Mouse (Mus musculus): ENCODE data around the gene Dnase1l1. TPM values are rescaled to one million over a fixed set of nuclear protein-coding genes. Genes with fewer than 3 reads are reported as not detected.
A peak's percentile ranks its signal among the peaks of the same experiment; 100 is the strongest.

The Dnase1l1 gene
- polyA plus RNA-seq (2014; fragmentation: Nextera tagmentation; extraction: Ambion mirVana): 5.4 and 5.8 TPM in 2 replicates

GRCm38 (mm10) chrX:74281732-74282394 lies at the start of gene Dnase1l1, which contains the start of gene Taz:
Dnase1l1 (minus strand) TSS chrX:74282337.
Taz (plus strand) TSS chrX:74281912.
- 11% methylated on average over 16 of the region's 16 CpGs for WGBS
- Histone ChIP-seq H3K4me2 (ENCODE audit: low read depth, severe bottlenecking) (peak within 1 kb of the TSS; percentile 63), H3K36me3 (ENCODE audit: control insufficient read depth, insufficient read depth, low read length) (no peaks in the 10 kb centered on the region), H3K27ac (replicated peaks; ENCODE audit: low read depth, low read length) (peak within 1 kb of the TSS; percentile 52), H3K4me3 (ENCODE audit: low read depth, low read length) (peak within 1 kb of the TSS; percentile 60), H3K4me1 (ENCODE audit: control insufficient read depth, insufficient read depth, low read length) (no peaks in the 10 kb centered on the region), H3K27me3 (ENCODE audit: control insufficient read depth, insufficient read depth, low read length) (no peaks in the 10 kb centered on the region), H3K9ac (ENCODE audit: low read length) (peak within 1 kb of the TSS; percentile 70), H3K9me3 (ENCODE audit: control insufficient read depth, low read length) (no peaks in the 10 kb centered on the region)
- DNase-seq (ENCODE audit: low spot score) (peak; percentile 69), ATAC-seq (ENCODE audit: insufficient number of reproducible peaks, low FRiP score, low TSS enrichment, low read depth) (peak; percentile 85)

- H3K27me3 ChIP-seq (ENCODE audit: control insufficient read depth, insufficient read depth, low read length): no peaks in the 10 kb centered on the region
- no peaks in the 10 kb centered on the region for H3K9me3 ChIP-seq (ENCODE audit: control insufficient read depth, low read length)
- H3K4me2 ChIP-seq (ENCODE audit: low read depth, severe bottlenecking): peak overlapping the region; percentile 58; the same call in 1 of the 2 replicates
- H3K36me3 ChIP-seq (ENCODE audit: control insufficient read depth, insufficient read depth, low read length): no peaks in the 10 kb centered on the region; the same call in 1 of the 2 replicates
- no peaks in the 10 kb centered on the region for H3K4me1 ChIP-seq (ENCODE audit: control insufficient read depth, insufficient read depth, low read length)
- H3K9ac ChIP-seq (ENCODE audit: low read length): no peak overlapping the region
- H3K27ac ChIP-seq (replicated peaks; ENCODE audit: low read depth, low read length): no peak overlapping the region
- WGBS: 49% methylated on average over 2 of the region's 2 CpGs
- ATAC-seq (ENCODE audit: insufficient number of reproducible peaks, low FRiP score, low TSS enrichment, low read depth) (no peak), DNase-seq (ENCODE audit: low spot score) (no peak)
- H3K4me3 ChIP-seq (ENCODE audit: low read depth, low read length): peak overlapping the region; percentile 45
Observed at GRCm38 (mm10) chrX:74330166-74330930, 48.2 kb upstream of the Dnase1l1 start.

GRCm38 (mm10) chrX:74329215-74329671 lies 47.1 kb upstream of the Dnase1l1 start:
- WGBS: 22% methylated on average over 10 of the region's 10 CpGs
- peak overlapping the region; percentile 63 for H3K9ac ChIP-seq (ENCODE audit: low read length)
- peak; percentile 57 for ATAC-seq (ENCODE audit: insufficient number of reproducible peaks, low FRiP score, low TSS enrichment, low read depth)
- no peaks in the 10 kb centered on the region for H3K27me3 ChIP-seq (ENCODE audit: control insufficient read depth, insufficient read depth, low read length)
- no peaks in the 10 kb centered on the region; the same call in 1 of the 2 replicates for H3K36me3 ChIP-seq (ENCODE audit: control insufficient read depth, insufficient read depth, low read length)
- H3K27ac ChIP-seq (replicated peaks; ENCODE audit: low read depth, low read length): no peak overlapping the region
- H3K4me2 ChIP-seq (ENCODE audit: low read depth, severe bottlenecking): peak overlapping the region; percentile 58
- no peak for DNase-seq (ENCODE audit: low spot score)
- H3K9me3 ChIP-seq (ENCODE audit: control insufficient read depth, low read length): no peaks in the 10 kb centered on the region
- peak overlapping the region; percentile 45 for H3K4me3 ChIP-seq (ENCODE audit: low read depth, low read length)
- H3K4me1 ChIP-seq (ENCODE audit: control insufficient read depth, insufficient read depth, low read length): no peaks in the 10 kb centered on the region

GRCm38 (mm10) chrX:74328725-74329161 lies 46.6 kb upstream of the Dnase1l1 start, which contains the start of gene Plxna3:
Plxna3 (plus strand) TSS chrX:74329066.
- Histone ChIP-seq H3K4me1 (ENCODE audit: control insufficient read depth, insufficient read depth, low read length) (no peaks in the 10 kb centered on the region), H3K4me2 (ENCODE audit: low read depth, severe bottlenecking) (peak within 1 kb of the TSS; percentile 58), H3K9ac (ENCODE audit: low read length) (peak within 1 kb of the TSS; percentile 63), H3K9me3 (ENCODE audit: control insufficient read depth, low read length) (no peaks in the 10 kb centered on the region), H3K36me3 (ENCODE audit: control insufficient read depth, insufficient read depth, low read length) (no peaks in the 10 kb centered on the region; the same call in 1 of the 2 replicates), H3K27me3 (ENCODE audit: control insufficient read depth, insufficient read depth, low read length) (no peaks in the 10 kb centered on the region), H3K27ac (replicated peaks; ENCODE audit: low read depth, low read length) (peak within 1 kb of the TSS; percentile 52; the same call in 1 of the 2 replicates), H3K4me3 (ENCODE audit: low read depth, low read length) (peak within 1 kb of the TSS; percentile 45)
- WGBS: 14% methylated on average over 18 of the region's 30 CpGs
- ATAC-seq (ENCODE audit: insufficient number of reproducible peaks, low FRiP score, low TSS enrichment, low read depth) (peak; percentile 91), DNase-seq (ENCODE audit: low spot score) (peak; percentile 80)

GRCm38 (mm10) chrX:74312540-74313464 lies 30.7 kb upstream of the Dnase1l1 start, which contains the start of gene Fam50a:
Fam50a (plus strand) TSS chrX:74313033.
- Histone ChIP-seq H3K9ac (ENCODE audit: low read length) (peak within 1 kb of the TSS; percentile 65), H3K4me2 (ENCODE audit: low read depth, severe bottlenecking) (peak within 1 kb of the TSS; percentile 67), H3K4me3 (ENCODE audit: low read depth, low read length) (peak within 1 kb of the TSS; percentile 49), H3K27me3 (ENCODE audit: control insufficient read depth, insufficient read depth, low read length) (no peaks in the 10 kb centered on the region), H3K4me1 (ENCODE audit: control insufficient read depth, insufficient read depth, low read length) (no peaks in the 10 kb centered on the region), H3K36me3 (ENCODE audit: control insufficient read depth, insufficient read depth, low read length) (0 out of 2 replicates have a peak, but pooled peaks cover 3% of the 10 kb centered on the region), H3K27ac (replicated peaks; ENCODE audit: low read depth, low read length) (no peak within 1 kb of the TSS), H3K9me3 (ENCODE audit: control insufficient read depth, low read length) (no peaks in the 10 kb centered on the region)
- DNase-seq (ENCODE audit: low spot score): peak; percentile 84
- ATAC-seq (ENCODE audit: insufficient number of reproducible peaks, low FRiP score, low TSS enrichment, low read depth): peak; percentile 95
- 30% methylated on average over 51 of the region's 59 CpGs for WGBS

GRCm38 (mm10) chrX:74304867-74305700 lies 22.9 kb upstream of the Dnase1l1 start, which contains the start of gene Gdi1:
Gdi1 (plus strand) TSS chrX:74304998.
- Histone ChIP-seq H3K9ac (ENCODE audit: low read length) (peak within 1 kb of the TSS; percentile 63), H3K27me3 (ENCODE audit: control insufficient read depth, insufficient read depth, low read length) (no peaks in the 10 kb centered on the region), H3K9me3 (ENCODE audit: control insufficient read depth, low read length) (no peaks in the 10 kb centered on the region), H3K4me3 (ENCODE audit: low read depth, low read length) (peak within 1 kb of the TSS; percentile 54), H3K4me2 (ENCODE audit: low read depth, severe bottlenecking) (peak within 1 kb of the TSS; percentile 74), H3K27ac (replicated peaks; ENCODE audit: low read depth, low read length) (peak within 1 kb of the TSS; percentile 68; the same call in 1 of the 2 replicates), H3K4me1 (ENCODE audit: control insufficient read depth, insufficient read depth, low read length) (no peaks in the 10 kb centered on the region), H3K36me3 (ENCODE audit: control insufficient read depth, insufficient read depth, low read length) (0 out of 2 replicates have a peak, but pooled peaks cover 4% of the 10 kb centered on the region)
- peak; percentile 76 for ATAC-seq (ENCODE audit: insufficient number of reproducible peaks, low FRiP score, low TSS enrichment, low read depth)
- peak; percentile 84 for DNase-seq (ENCODE audit: low spot score)
- 24% methylated on average over 40 of the region's 41 CpGs for WGBS

- no peak overlapping the region for H3K27ac ChIP-seq (replicated peaks; ENCODE audit: low read depth, low read length)
- ATAC-seq (ENCODE audit: insufficient number of reproducible peaks, low FRiP score, low TSS enrichment, low read depth) (no peak), DNase-seq (ENCODE audit: low spot score) (no peak)
- H3K9ac ChIP-seq (ENCODE audit: low read length): no peak overlapping the region
- H3K27me3 ChIP-seq (ENCODE audit: control insufficient read depth, insufficient read depth, low read length): no peaks in the 10 kb centered on the region
- 88% methylated on average over 3 of the region's 3 CpGs for WGBS
- H3K4me1 ChIP-seq (ENCODE audit: control insufficient read depth, insufficient read depth, low read length): no peaks in the 10 kb centered on the region
- H3K36me3 ChIP-seq (ENCODE audit: control insufficient read depth, insufficient read depth, low read length): no peaks in the 10 kb centered on the region
- H3K9me3 ChIP-seq (ENCODE audit: control insufficient read depth, low read length): no peaks in the 10 kb centered on the region
- H3K4me2 ChIP-seq (ENCODE audit: low read depth, severe bottlenecking): no peak overlapping the region
- no peak overlapping the region for H3K4me3 ChIP-seq (ENCODE audit: low read depth, low read length)
Observed at GRCm38 (mm10) chrX:74299721-74300120, 17.6 kb upstream of the Dnase1l1 start.
